Mouse (Mus musculus): Measurements from ENCODE around the gene Kdm4b.

DNA sequence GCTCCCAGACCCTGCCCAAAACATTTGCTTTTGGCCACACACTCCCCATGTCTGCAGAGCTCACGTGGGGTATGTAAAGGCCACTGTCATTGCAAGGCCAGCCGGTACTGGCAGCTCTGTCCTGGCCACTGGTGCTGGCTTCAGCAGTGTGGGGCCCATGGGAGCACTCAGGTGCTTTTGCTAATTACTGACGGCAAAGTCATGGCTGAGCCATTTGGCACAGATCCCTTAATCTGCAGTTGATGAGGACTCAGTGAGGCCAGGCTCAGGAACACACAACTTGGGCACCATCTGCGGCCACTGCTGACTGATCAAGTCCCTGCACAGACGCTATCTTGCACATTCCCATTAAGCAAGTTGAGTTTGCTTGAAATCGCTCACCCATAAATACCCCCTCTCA lies 59.0 kb downstream of the Kdm4b start:
- no peak for TF ChIP-seq POLR2A (IDR thresholded peaks at IDR 0.05; ENCODE audit: insufficient read depth, low read length)
- no peak for TF ChIP-seq CTCF (IDR thresholded peaks at IDR 0.05; ENCODE audit: low read depth, low read length)

Measured in ES-Bruce4 (cell line).